Mouse (Mus musculus): ENCODE data around the gene Pheta1.

- TF ChIP-seq CTCF (IDR thresholded peaks at IDR 0.05) = no peak
- peak; percentile 53; the same call in 1 of the 2 replicates for TF ChIP-seq EP300 (IDR thresholded peaks at IDR 0.05)
Measured at GRCm38 (mm10) chr5:121833572-121834240, 15.1 kb upstream of the Pheta1 start.

All from lung, postnatal 0 days (tissue).